Mouse (Mus musculus) spleen, adult 2 months (tissue): ENCODE measurements at regions not wholly inside any gene's neighbourhood (a gene's known extent, or its start where the extent isn't known, plus 50 kb on each side); places are given as distances from the start of the nearest gene placed in this dataset.

Source experiments
- DNase-seq, 2 experiments: peaks; one replicate each; pipeline versions ENCODE4 v3.0.0 to v3.0.0-alpha.2; 2012 to 2021; ENCODE audit warnings: low spot score in 2 of 2, low read depth in 1 of 2
- H3K27ac ChIP-seq: fragments of 200-500 bp; 2 replicates; pipeline ENCODE4 v1.5.1; 2012; ENCODE audit warnings: low read length, inconsistent platforms; ENCODE audit not compliant: insufficient read depth
- H3K27me3 ChIP-seq: fragments of 200-500 bp; 2 replicates; pipeline ENCODE4 v1.6.1; 2012; ENCODE audit warnings: mild to moderate bottlenecking, moderate library complexity, low read length, inconsistent platforms; ENCODE audit not compliant: control insufficient read depth, insufficient read depth
- H3K36me3 ChIP-seq: fragments of 200-500 bp; 2 replicates; pipeline ENCODE4 v1.6.1; 2012; ENCODE audit warnings: mild to moderate bottlenecking, low read length, inconsistent platforms; ENCODE audit not compliant: control insufficient read depth, insufficient read depth
- H3K4me1 ChIP-seq: fragments of 200-500 bp; 2 replicates; pipeline ENCODE4 v1.6.1; 2011; ENCODE audit warnings: inconsistent platforms; ENCODE audit not compliant: control insufficient read depth, insufficient read depth, insufficient read length
- H3K4me3 ChIP-seq: fragments of 200-500 bp; 2 replicates; pipeline ENCODE4 v1.5.1; 2011; ENCODE audit warnings: mild to moderate bottlenecking, inconsistent platforms; ENCODE audit not compliant: insufficient read depth, insufficient read length; ENCODE audit errors: extremely low read depth
- CTCF ChIP-seq: fragments of 200-500 bp; IDR thresholded peaks from 2 replicates; pipeline ENCODE4 v1.5.1; 2011; ENCODE audit warnings: mild to moderate bottlenecking, inconsistent platforms; ENCODE audit not compliant: insufficient read depth, insufficient read length, insufficient replicate concordance; ENCODE audit errors: extremely low read depth
- POLR2A ChIP-seq: fragments of 200-500 bp; IDR thresholded peaks from 2 replicates; pipeline ENCODE4 v1.6.1; 2011; ENCODE audit warnings: low read depth, low read length, inconsistent platforms
- WGBS: fragments of 180-500 bp; shearing (Covaris S2); methylation state at CpG from one replicate; pipeline ENCODE4 v1.1.7; 2018; 5-methylcytosine and 5-hydroxymethylcytosine counted together

- H3K36me3 ChIP-seq, result no peaks in the 10 kb centered on the region
- H3K27ac ChIP-seq, result no peak overlapping the region
- DNase-seq, result no peak
- no peaks in the 10 kb centered on the region for H3K27me3 ChIP-seq
- no peak overlapping the region for H3K4me3 ChIP-seq
- H3K4me1 ChIP-seq, result no peaks in the 10 kb centered on the region
- 82% methylated on average over 9 of the region's 9 CpGs for WGBS
- TF ChIP-seq CTCF, result no peak
- no peak for TF ChIP-seq POLR2A
Measured at GRCm38 (mm10) chr7:36091132-36091531, 288.3 kb upstream of the Zfp507 start.

- no peaks in the 10 kb centered on the region for H3K4me1 ChIP-seq
- DNase-seq, result no peak
- no peak overlapping the region for H3K4me3 ChIP-seq
- no peak for TF ChIP-seq CTCF
- TF ChIP-seq POLR2A, result no peak
- H3K27me3 ChIP-seq, result no peaks in the 10 kb centered on the region
- H3K27ac ChIP-seq, result no peak overlapping the region
- WGBS, result 69% methylated on average over 22 of the region's 22 CpGs
- H3K36me3 ChIP-seq, result no peaks in the 10 kb centered on the region
Measured at GRCm38 (mm10) chr7:36090291-36091123, 287.7 kb upstream of the Zfp507 start.

- Histone ChIP-seq H3K27me3 (no peaks in the 10 kb centered on the region), H3K4me1 (no peaks in the 10 kb centered on the region), H3K4me3 (no peak overlapping the region), H3K36me3 (no peaks in the 10 kb centered on the region), H3K27ac (no peak overlapping the region)
- WGBS, result 80% methylated on average over 6 of the region's 6 CpGs
- no peak for TF ChIP-seq POLR2A
- no peak for TF ChIP-seq CTCF
- no peak for DNase-seq
Measured at GRCm38 (mm10) chr7:36087598-36087997, 284.8 kb upstream of the Zfp507 start.

- Histone ChIP-seq H3K27me3 (no peaks in the 10 kb centered on the region), H3K36me3 (no peaks in the 10 kb centered on the region), H3K4me3 (no peak overlapping the region), H3K4me1 (no peaks in the 10 kb centered on the region), H3K27ac (no peak overlapping the region)
- DNase-seq, result no peak
- TF ChIP-seq CTCF, result no peak
- TF ChIP-seq POLR2A, result no peak
- 50% methylated on average over 6 of the region's 6 CpGs for WGBS
Measured at GRCm38 (mm10) chr7:36078666-36079065, 275.9 kb upstream of the Zfp507 start.

- no peak overlapping the region for H3K4me3 ChIP-seq
- DNase-seq, result no peak
- H3K4me1 ChIP-seq, result no peaks in the 10 kb centered on the region
- 62% methylated on average over 11 of the region's 11 CpGs for WGBS
- no peak overlapping the region for H3K27ac ChIP-seq
- TF ChIP-seq POLR2A (no peak), CTCF (no peak)
- H3K36me3 ChIP-seq, result no peaks in the 10 kb centered on the region
- no peaks in the 10 kb centered on the region for H3K27me3 ChIP-seq
Measured at GRCm38 (mm10) chr7:36078089-36078654, 275.4 kb upstream of the Zfp507 start.

GRCm38 (mm10) chr7:36077271-36077670, 274.5 kb upstream of the Zfp507 start:
- Histone ChIP-seq H3K4me3 (no peak overlapping the region), H3K36me3 (no peaks in the 10 kb centered on the region), H3K4me1 (no peaks in the 10 kb centered on the region), H3K27ac (no peak overlapping the region), H3K27me3 (no peaks in the 10 kb centered on the region)
- no peak for DNase-seq
- 69% methylated on average over 2 of the region's 2 CpGs for WGBS
- no peak for TF ChIP-seq POLR2A

GRCm38 (mm10) chr7:36076021-36076441, 273.2 kb upstream of the Zfp507 start:
- no peak overlapping the region for H3K4me3 ChIP-seq
- 42% methylated on average over 11 of the region's 11 CpGs for WGBS
- no peak overlapping the region for H3K27ac ChIP-seq
- TF ChIP-seq POLR2A (no peak), CTCF (no peak)
- DNase-seq, result no peak
- no peaks in the 10 kb centered on the region for H3K4me1 ChIP-seq
- H3K36me3 ChIP-seq, result no peaks in the 10 kb centered on the region
- no peaks in the 10 kb centered on the region for H3K27me3 ChIP-seq
